Mouse (Mus musculus): ENCODE measurements at regions not wholly inside any gene's neighbourhood (a gene's known extent, or its start where the extent isn't known, plus 50 kb on each side); places are given as distances from the start of the nearest gene placed in this dataset.

DNA sequence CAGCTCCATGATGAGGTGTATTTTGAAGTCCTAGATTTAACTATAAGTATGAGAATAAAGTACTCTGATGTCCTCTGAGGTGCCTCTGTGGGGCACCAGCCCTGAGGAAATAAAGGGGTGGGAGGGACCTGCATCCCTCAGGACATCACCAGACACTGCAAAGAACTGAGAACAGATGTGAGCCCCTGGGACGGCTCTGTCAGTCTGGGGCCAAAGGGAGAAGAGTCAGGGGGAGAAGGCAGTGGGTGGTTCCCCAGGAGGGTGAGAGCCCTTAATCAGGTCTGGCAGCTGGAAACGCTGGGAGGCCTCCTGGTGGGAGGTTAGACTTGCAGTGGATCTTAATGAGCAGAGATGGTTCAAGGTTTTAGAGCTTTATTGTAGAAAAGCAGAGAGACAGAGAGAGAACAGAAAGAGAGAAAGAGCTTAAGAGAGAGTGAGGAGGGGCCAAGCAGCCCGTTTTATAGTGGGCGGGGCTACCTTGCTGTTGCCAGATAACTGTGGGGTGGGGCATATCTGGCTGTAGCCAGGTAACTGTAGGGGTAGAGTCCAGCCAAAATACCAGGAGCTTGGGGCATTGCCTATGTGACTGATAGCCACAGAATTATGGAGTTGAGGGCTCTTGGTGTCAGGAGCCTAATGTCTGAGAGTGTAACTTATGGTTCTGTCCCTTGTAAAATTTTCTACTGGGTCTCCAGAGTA, 97.3 kb upstream of the Tmtc4 start:
- no peak for DNase-seq (ENCODE audit: low read depth, low spot score)

DNA sequence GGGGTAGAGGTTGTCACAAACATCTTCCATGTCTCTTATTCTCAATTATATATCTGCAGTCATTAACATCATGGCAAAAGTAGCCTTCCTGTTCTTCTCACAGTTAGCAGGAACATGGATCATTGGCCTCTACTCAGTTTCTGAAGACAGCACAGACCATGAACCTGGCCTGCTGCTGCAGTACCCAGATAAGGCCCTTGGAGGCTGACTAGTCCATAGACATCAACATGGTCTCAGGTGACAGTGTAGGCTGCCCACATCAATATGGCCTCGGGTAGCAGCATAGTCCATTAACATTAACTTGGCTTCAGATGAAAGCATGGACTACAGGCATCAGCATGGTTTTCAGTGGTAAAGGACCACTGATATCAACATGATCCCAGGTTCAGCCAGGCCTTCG, 95.9 kb upstream of the Tmtc4 start:
- no peak for DNase-seq (ENCODE audit: low read depth, low spot score)

- DNase-seq (ENCODE audit: low read depth, low spot score): no peak
These were observed 95.0 kb upstream of the Tmtc4 start for GRCm38 (mm10) chr14:123078804-123079203.

DNA sequence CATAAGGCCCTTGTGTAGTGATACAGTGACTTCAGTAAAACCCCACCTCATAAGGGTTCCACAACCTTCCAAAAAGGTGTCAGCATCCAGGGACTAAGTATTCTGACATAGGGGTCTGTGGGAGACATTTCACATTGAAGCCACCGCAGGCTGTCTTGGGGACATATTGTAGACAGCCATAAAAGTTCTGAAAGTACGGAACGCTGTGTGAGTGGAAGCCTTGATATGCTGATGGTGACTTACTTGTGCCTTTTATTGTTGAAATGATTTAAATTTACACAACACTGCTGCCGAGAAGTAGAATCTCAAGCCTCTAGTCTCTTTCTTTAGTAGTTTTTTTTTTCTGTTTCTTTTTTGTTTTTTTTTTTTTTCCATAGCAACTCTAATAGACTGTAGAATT, 82.5 kb upstream of the Tmtc4 start:
- no peak for DNase-seq (ENCODE audit: low read depth, low spot score)

DNA sequence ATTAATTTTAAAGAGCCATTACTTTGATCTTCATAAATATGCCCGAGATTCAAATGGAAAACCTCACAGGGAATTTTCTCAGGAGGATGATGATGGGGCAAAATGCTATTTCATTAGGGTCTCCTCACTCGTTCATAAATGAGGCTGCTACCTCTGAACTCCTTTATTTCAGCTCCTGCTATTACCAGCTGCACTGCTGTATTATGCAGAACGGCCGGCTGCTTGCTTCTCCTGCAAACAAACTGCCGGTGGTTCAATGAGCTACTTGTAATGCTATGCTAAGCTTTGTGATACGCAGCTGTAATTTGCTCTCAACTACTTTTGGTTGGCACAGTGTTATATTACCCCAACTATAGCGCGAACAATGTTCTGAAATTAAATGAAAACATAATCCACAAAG, 81.7 kb upstream of the Tmtc4 start:
- no peak for DNase-seq (ENCODE audit: low read depth, low spot score)

- no peak for DNase-seq (ENCODE audit: low read depth, low spot score)
These were observed 81.3 kb upstream of the Tmtc4 start for GRCm38 (mm10) chr14:123065136-123065535.

DNA sequence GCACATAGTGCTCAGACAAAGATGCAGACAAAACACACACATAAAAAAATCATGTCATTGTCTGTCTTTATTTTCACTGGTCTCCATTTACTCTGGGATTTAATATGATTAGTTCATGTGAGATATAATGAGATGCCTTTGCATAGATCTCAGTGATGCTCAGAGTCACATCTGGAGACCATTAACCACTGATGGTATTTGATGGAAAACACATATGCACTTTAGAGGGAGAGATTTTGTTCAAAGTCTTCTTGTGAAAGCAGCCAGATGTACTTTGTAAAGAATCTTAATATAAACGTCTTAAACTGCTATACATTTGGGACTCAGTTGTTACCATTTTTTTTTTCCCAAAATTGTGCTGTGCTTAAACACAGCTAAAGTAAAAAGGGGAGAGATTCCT, 79.1 kb upstream of the Tmtc4 start:
- no peak for DNase-seq (ENCODE audit: low read depth, low spot score)

- DNase-seq (ENCODE audit: low read depth, low spot score): no peak
These were observed 73.1 kb upstream of the Tmtc4 start for GRCm38 (mm10) chr14:123056976-123057375.

GRCm38 (mm10) chr14:123048451-123048850, 64.6 kb upstream of the Tmtc4 start:
- DNase-seq (ENCODE audit: low read depth, low spot score): no peak

- no peak for DNase-seq (ENCODE audit: low read depth, low spot score)
These were observed 56.2 kb upstream of the Tmtc4 start for GRCm38 (mm10) chr14:123040046-123040445.

GRCm38 (mm10) chr14:123037444-123037843, 53.6 kb upstream of the Tmtc4 start:
- DNase-seq (ENCODE audit: low read depth, low spot score): peak; percentile 6
